Mouse (Mus musculus): ENCODE data around the gene Cc2d1b. TPM values are rescaled to one million over a fixed set of nuclear protein-coding genes. Genes with fewer than 3 reads are reported as not detected.
A peak's percentile ranks its signal among the peaks of the same experiment; 100 is the strongest.

Gene Cc2d1b
- polyA plus RNA-seq, 1 experiment from 2014 or later: 17.6 TPM

DNA sequence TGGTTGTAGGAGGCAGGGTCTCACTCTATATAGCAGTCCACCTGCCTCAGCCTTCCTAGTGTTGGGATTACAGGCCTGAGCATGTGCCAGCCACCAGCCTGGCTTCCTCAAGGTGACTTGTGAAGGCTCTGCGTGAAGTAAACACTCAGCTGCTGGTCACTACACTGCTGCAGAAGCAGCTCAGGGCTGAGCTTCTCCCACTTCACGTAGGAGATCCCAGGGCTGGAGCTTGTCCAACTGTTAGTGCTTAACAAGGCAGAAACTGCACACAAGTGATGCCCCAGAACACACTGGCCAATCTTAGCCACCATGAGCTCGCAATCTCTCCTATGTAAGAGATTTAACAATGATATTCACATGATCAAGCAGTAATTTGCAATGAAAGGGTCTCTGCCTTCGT is 15.0 kb downstream of the Cc2d1b start:
- no peak for DNase-seq (ENCODE audit: low spot score)
- WGBS: 53% methylated on average over 4 of the region's 4 CpGs
- no peak overlapping the region for H3K4me2 ChIP-seq (replicated peaks)
- H3K27me3 ChIP-seq (ENCODE audit: control insufficient read depth, insufficient read depth, low read length): no peaks in the 10 kb centered on the region
- no peak overlapping the region for H3K9ac ChIP-seq
- peaks cover 90% of the 10 kb centered on the region for H3K36me3 ChIP-seq (replicated peaks; ENCODE audit: control insufficient read depth, insufficient read depth)
- H3K27ac ChIP-seq: no peak overlapping the region
- no peaks in the 10 kb centered on the region for H3K9me3 ChIP-seq (ENCODE audit: control insufficient read depth, low read length)
- H3K4me3 ChIP-seq (replicated peaks; ENCODE audit: low read length): no peak overlapping the region
- ATAC-seq (ENCODE audit: low FRiP score): no peak
- no peaks in the 10 kb centered on the region for H3K4me1 ChIP-seq (replicated peaks; ENCODE audit: control insufficient read depth, insufficient read depth, low read length)

DNA sequence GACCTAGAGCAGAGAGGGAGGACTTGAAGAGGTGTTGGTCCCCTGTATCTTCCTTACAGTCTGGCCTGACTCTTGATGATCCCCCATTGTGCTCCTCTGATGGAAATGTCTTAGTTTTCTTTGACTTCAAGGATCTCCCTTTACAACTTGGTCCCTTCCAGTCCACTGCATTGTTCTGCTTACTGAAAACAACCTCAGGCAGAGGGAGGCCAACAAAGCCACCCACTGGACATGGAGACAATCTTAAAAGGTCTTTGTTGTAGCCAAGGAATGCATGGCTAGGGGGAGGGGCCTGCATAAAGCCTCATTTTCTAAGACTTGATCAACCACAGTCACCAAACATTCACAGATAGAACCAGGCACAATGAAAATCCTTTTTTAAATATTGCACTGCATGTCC is 15.4 kb downstream of the Cc2d1b start:
- no peak overlapping the region for H3K27ac ChIP-seq
- H3K4me1 ChIP-seq (replicated peaks; ENCODE audit: control insufficient read depth, insufficient read depth, low read length): no peaks in the 10 kb centered on the region
- H3K27me3 ChIP-seq (ENCODE audit: control insufficient read depth, insufficient read depth, low read length): no peaks in the 10 kb centered on the region
- no peak overlapping the region for H3K9ac ChIP-seq
- no peak overlapping the region for H3K4me3 ChIP-seq (replicated peaks; ENCODE audit: low read length)
- peaks cover 88% of the 10 kb centered on the region for H3K36me3 ChIP-seq (replicated peaks; ENCODE audit: control insufficient read depth, insufficient read depth)
- no peaks in the 10 kb centered on the region for H3K9me3 ChIP-seq (ENCODE audit: control insufficient read depth, low read length)
- H3K4me2 ChIP-seq (replicated peaks): no peak overlapping the region
- ATAC-seq (ENCODE audit: low FRiP score) (no peak), DNase-seq (ENCODE audit: low spot score) (no peak)

DNA sequence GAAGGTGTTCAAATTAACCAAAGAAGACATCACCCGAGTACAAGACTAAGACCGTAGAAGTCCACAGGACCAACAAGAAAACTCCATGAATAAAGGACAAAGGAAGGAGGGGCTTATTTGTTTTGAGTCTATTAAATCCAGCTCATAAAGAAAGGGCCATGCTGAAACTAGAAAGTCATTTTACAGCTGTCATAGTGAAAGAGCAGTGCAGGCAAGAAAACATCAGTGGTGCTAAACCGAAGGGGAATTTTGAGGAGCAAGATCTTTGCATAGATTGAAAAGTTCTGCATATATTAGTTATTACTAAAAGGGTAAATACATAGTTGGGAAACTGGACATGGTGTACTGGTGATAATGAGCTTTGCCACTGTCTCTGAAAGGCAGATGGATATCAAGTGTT is 18.0 kb downstream of the Cc2d1b start:
- Histone ChIP-seq H3K4me1 (replicated peaks; ENCODE audit: control insufficient read depth, insufficient read depth, low read length) (no peaks in the 10 kb centered on the region), H3K9me3 (ENCODE audit: control insufficient read depth, low read length) (no peaks in the 10 kb centered on the region), H3K4me3 (replicated peaks; ENCODE audit: low read length) (no peak overlapping the region), H3K9ac (no peak overlapping the region), H3K4me2 (replicated peaks) (no peak overlapping the region), H3K27ac (no peak overlapping the region), H3K36me3 (replicated peaks; ENCODE audit: control insufficient read depth, insufficient read depth) (peaks cover 88% of the 10 kb centered on the region), H3K27me3 (ENCODE audit: control insufficient read depth, insufficient read depth, low read length) (no peaks in the 10 kb centered on the region)
- WGBS: 77% methylated on average over 3 of the region's 3 CpGs
- DNase-seq (ENCODE audit: low spot score) (no peak), ATAC-seq (ENCODE audit: low FRiP score) (no peak)

DNA sequence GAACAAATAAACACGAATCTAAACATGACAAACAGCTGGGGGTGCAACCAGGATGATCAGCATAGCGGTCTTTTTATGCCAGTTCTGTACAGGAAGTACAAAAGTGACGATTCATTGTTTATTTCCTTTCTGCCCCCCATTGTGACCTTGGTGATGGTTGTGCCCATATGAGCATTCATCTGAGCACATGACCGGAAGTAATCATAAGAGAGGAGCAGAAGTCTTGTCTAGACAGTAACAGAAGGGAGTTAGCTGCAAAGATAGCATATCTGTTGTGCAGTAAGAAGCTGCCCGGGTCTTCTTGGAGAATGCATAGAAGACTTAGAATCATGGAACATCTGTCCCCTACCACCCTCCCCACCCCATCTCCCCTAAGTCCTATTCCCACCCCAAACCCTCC is 19.0 kb downstream of the Cc2d1b start:
- Histone ChIP-seq H3K4me2 (replicated peaks) (no peak overlapping the region), H3K9ac (no peak overlapping the region), H3K36me3 (replicated peaks; ENCODE audit: control insufficient read depth, insufficient read depth) (peaks cover 87% of the 10 kb centered on the region), H3K27ac (no peak overlapping the region), H3K4me1 (replicated peaks; ENCODE audit: control insufficient read depth, insufficient read depth, low read length) (no peaks in the 10 kb centered on the region), H3K9me3 (ENCODE audit: control insufficient read depth, low read length) (no peaks in the 10 kb centered on the region), H3K4me3 (replicated peaks; ENCODE audit: low read length) (no peak overlapping the region), H3K27me3 (ENCODE audit: control insufficient read depth, insufficient read depth, low read length) (no peaks in the 10 kb centered on the region)
- DNase-seq (ENCODE audit: low spot score): no peak
- ATAC-seq (ENCODE audit: low FRiP score): no peak
- WGBS: 87% methylated on average over 5 of the region's 5 CpGs

DNA sequence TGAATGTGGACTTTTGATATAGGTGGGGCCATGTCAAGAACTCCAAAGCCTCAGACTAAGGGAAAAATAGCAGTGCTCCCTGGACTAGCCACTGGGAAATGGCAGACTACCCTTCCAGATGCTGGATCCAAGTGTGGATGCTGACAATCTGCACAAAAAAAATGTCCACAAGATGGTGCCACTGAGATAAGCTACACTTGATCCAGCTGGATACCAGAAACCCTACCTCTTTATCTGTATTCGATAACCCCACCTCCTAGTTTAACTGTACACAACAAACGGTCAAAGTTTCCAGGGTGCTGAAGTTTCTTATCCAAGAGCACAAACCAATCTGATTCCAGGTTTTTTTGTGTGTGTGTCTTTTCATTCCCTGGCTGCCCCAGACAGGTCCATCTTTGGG is 44.7 kb downstream of the Cc2d1b start:
- no peaks in the 10 kb centered on the region for H3K27me3 ChIP-seq (ENCODE audit: control insufficient read depth, insufficient read depth, low read length)

More for the DNA sequence above, 44.7 kb downstream of the Cc2d1b start:
- H3K4me2 ChIP-seq (replicated peaks): no peak overlapping the region
- H3K4me1 ChIP-seq (replicated peaks; ENCODE audit: control insufficient read depth, insufficient read depth, low read length): no peaks in the 10 kb centered on the region
- no peak overlapping the region for H3K4me3 ChIP-seq (replicated peaks; ENCODE audit: low read length)
- WGBS: 76% methylated on average over 2 of the region's 2 CpGs
- no peak for ATAC-seq (ENCODE audit: low FRiP score)
- H3K36me3 ChIP-seq (replicated peaks; ENCODE audit: control insufficient read depth, insufficient read depth): peaks cover 22% of the 10 kb centered on the region
- H3K27ac ChIP-seq: no peak overlapping the region
- no peaks in the 10 kb centered on the region for H3K9me3 ChIP-seq (ENCODE audit: control insufficient read depth, low read length)
- no peak overlapping the region for H3K9ac ChIP-seq
- peak; percentile 40 for DNase-seq (ENCODE audit: low spot score)

Other genes with a start within 250 kb of the Cc2d1b start
- gene Shisal2a, start 236.6 kb upstream of the Cc2d1b start, polyA plus RNA-seq (2014; fragmentation: Nextera tagmentation; extraction: Ambion mirVana): 5.5 and 7.6 TPM in 2 replicates
- 32.6 and 34.9 TPM in 2 replicates for gene Gpx7, start 213.0 kb upstream of the Cc2d1b start, polyA plus RNA-seq (2014; fragmentation: Nextera tagmentation; extraction: Ambion mirVana)
- 37.7 and 54.8 TPM in 2 replicates for gene Tut4, start 160.5 kb upstream of the Cc2d1b start, polyA plus RNA-seq (2014; fragmentation: Nextera tagmentation; extraction: Ambion mirVana)
- gene Prpf38a, start 40.6 kb upstream of the Cc2d1b start, polyA plus RNA-seq (2014; fragmentation: Nextera tagmentation; extraction: Ambion mirVana): 77.0 and 79.6 TPM in 2 replicates
- 1.0 and 2.1 TPM in 2 replicates for gene Orc1, start 40.5 kb upstream of the Cc2d1b start, polyA plus RNA-seq (2014; fragmentation: Nextera tagmentation; extraction: Ambion mirVana)
- 2.0 TPM in 2 replicates for gene 3110021N24Rik, start 99.7 kb downstream of the Cc2d1b start, polyA plus RNA-seq (2014; fragmentation: Nextera tagmentation; extraction: Ambion mirVana)
- 7.3 and 8.2 TPM in 2 replicates for gene Zfyve9, start 160.9 kb downstream of the Cc2d1b start, polyA plus RNA-seq (2014; fragmentation: Nextera tagmentation; extraction: Ambion mirVana)
- gene Btf3l4, start 213.7 kb downstream of the Cc2d1b start, polyA plus RNA-seq (2014; fragmentation: Nextera tagmentation; extraction: Ambion mirVana): 187 and 191 TPM in 2 replicates
- 73.6 and 77.4 TPM in 2 replicates for gene Txndc12, start 214.7 kb downstream of the Cc2d1b start, polyA plus RNA-seq (2014; fragmentation: Nextera tagmentation; extraction: Ambion mirVana)
- gene Kti12, start 227.8 kb downstream of the Cc2d1b start, polyA plus RNA-seq (2014; fragmentation: Nextera tagmentation; extraction: Ambion mirVana): 25.5 and 25.9 TPM in 2 replicates
- 0.87 and 1.2 TPM in 2 replicates for gene A730015C16Rik, start 228.7 kb downstream of the Cc2d1b start, polyA plus RNA-seq (2014; fragmentation: Nextera tagmentation; extraction: Ambion mirVana)

All from hindbrain, embryonic 14.5 days (tissue).